Mouse (Mus musculus) cerebellum, adult 11 months (tissue): ENCODE results near the gene Pex7.

Source experiments
- DNase-seq: peaks from one replicate; pipeline ENCODE4 v3.0.0; 2022

The Pex7 gene

DNA sequence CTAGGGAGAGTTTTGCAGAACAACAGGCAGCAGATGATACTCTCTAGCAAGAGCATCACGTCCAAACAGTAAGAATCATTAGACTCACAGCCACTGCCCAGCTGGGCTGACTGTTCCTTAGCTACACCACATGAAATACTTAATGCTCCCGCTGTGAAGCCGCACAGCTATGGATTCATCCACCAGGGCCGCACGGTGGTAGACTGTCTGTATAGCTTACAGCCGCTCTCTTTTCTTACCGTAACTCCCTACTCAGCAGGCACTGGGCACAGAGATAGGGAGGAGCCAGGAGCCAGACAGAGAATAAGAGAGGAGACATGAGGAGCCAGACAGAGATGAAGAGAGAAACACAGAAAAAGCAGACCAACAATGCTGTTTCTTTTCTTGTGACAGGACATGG lies 30.8 kb downstream of the Pex7 start:
- DNase-seq, result no peak

DNA sequence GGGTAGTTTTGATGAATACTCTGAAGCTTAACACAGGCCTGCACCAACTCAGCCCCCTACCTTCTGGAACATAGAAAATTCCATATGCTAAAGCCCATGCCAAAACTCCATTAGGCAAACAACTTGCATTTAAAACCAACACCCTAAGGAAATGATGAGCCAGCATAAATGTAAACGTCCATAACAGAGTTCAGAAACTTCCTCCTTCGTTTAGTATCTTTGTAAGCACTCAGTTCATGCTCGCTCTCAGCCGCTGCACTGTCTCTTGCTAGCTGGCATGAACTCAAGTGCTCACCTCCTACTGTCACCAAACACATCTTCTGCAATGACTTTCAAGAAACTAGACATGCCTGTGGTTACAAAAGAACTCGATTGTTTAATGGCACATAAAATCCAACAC lies 32.1 kb downstream of the Pex7 start:
- DNase-seq, result no peak

DNA sequence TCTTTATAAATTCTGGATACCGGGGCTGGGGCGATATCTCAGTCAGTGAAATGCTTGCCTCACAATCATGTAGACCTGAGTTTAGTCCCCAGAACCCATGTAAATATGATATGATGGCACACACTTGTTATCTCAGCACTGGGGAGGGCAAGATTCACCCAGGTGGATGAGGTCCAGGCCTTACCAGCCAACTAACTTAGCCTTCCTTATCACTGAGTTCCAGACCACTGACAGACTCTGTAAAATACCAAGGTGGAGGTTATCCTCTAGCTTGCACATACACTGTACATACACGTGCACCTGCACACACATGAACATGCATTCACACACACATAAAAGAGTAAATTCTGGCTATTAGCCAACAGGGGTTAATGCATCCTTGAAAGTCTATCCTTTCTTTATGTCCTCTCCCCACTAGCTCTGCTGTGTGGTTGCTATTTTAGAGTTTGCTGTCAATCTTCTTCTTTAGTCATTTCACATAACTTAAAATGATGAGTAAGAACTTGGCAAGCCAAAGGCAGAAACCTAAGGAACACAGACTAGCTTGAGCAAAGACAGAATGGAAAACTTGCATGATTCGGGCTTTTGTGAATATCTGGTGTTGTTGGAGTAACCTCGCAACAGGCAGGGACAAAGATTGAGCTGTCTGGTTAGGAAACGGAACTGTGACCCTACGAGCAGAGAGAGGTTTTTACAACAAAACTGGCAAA lies 51.7 kb downstream of the Pex7 start:
- no peak for DNase-seq

DNA sequence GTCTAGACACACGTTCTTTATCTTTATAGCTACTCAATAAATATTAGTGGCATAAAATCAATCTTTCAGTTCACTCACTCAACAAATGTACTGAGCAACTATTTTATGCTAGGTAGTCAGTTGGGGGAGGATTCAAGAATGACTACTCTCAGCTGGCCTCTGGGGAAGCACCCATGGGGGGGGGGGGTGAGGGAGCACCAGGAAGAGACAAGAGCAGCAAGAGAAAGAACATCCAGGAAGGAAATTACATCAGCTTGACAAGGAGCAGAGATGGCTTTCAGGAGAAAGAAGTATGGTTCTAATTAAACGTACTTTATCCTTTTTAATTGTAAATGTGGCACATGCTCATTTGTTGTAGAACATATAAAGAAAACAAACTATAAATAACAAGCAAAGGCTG lies 53.9 kb downstream of the Pex7 start:
- no peak for DNase-seq

DNA sequence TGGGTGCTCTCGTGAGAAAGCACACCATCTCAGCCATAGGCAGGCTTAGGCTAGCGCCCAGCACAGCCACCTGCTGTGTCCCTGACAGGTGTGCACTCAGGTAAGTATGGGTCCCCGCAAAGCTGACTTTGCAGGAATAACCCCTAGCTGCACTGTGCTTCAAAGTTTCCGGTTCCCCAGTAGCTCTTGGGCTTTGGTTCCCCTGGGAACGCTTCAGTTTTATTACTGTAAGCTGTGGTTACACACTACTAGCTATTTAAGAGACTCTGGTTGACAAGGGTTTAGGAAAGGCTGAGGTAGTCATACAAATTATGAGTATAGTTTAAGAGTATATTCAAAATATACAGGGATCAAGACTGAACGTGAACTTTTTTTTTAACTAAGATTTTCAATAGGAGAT lies 54.7 kb downstream of the Pex7 start:
- DNase-seq, result no peak

DNA sequence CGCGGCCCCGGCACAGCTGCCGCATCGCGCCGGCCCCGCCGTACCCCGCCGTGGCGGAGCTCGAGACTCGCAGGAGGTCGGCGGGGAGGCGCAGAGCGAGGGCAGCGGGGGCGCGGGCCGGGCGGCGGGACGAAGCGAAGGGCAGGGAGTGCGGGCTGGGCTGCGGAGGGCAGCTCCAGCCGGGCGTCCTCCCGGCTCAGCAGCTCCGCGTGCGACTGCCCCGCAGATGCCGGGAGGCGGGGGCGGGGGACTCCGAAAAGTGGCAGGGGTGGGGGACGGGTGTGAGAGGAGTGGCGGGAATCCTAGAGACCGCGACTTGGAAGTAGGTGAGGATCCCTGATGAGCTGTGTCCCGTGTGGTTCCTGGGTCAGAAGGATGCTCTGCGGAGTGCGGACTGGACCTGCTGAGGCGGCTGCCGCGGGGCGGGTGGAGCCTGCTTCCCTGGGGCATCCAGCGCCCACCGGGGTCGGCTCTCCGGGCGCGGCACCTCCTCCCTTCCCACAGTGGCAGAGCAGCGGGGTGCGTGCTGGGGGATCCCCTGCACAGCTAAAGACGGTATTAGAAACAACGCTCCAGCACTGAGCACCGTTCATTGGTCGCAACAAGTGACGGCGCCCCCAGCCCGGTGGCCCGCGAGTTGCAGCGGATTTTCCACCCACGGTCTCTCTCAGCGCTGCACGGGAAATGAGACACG lies 56.3 kb downstream of the Pex7 start, which contains the start of gene Slc35d3:
Slc35d3 (minus strand) TSS at position 462 of the 694 bp plus-strand sequence.
- no peak for DNase-seq

DNA sequence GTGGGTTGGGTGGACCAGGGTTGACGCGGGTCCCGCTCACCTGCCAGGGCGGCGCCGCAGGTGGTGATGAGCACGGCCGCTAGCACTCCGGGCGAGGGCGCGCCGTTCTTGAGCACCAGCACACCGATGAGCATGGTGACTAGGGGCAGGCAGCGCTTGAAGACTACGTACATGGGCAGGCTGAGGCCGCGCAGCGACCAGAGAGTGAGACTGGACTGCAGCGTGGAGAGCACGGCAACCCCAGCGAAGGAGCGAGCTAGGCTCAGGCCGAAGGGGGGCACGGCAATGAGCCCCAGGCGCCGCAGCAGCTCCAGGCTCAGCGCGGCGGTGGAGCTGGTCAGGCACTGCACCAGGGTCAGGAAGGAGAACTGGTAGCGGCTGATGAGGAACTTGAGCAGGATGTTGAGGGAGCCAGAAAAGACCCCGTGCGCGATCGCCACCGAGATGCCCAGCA lies 56.9 kb downstream of the Pex7 start:
- no peak for DNase-seq

DNA sequence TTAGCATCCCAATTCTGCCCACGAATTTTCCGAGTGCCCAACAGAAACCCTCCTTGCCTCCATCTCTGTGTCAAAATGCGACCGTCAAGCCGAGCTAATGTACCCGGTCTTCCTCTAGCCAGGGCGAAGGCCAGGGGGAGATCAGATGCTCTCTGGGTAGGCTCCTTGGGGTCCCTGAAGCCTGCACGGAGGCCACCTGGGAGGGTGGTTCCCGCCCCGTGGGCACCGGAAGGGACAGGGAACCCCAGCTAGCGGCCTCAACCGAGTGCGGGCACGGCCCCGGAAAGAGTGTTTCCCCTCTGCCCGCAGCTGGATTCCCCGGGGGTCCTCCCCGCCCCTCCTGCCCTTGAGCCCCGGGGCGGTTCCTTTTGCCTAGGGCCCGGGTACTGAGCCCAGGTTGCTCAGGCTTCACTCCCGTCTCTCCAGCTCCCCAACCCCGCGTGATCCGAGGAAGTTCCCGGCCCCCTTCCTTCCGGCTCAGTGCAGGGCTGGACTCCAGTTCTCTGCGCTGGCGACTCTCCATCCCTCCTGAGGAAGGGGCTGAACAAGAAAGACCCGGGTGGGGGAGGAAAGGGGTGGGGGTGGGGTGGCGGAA lies 57.6 kb downstream of the Pex7 start:
- DNase-seq, result no peak

DNA sequence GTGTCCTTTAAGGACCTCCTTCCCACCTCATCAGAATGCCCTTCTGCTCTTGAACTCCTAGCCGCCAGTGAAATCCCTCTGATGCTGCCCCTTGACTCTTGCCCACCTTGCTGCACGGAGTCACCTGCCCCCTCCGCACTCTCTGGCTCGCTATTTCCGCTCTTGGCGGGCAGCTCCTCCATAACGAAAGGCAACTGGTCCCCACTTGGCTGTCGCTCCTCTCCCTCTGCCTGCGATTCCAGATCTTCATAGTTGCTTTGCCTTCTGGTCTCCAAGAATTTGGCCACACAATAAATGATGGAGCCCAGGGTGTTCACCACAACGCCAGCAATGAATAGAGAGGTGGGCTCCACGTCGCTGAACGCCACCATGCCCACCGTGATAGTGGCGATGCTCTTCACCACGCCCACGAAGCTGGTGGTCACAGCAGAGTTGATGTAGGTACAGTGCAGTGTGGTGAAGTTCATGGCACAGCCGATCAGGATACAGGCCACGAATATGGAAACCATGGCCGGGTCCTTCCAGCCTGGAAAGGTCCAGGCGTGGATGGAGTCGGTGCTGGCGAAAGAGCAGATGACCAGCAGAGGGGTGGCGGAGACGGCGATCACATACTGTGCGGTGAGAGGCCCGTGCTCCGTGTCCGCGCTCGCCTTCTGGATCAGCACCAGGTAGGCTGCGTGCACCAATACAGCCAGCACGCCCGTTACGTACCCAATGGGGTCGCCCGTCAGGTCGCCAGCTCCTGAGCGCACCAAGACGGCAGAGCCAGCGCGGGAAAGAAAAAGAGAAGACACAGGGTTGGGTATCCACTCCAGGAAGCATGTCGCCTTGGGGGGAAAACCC lies 58.3 kb downstream of the Pex7 start:
- DNase-seq, result no peak

DNA sequence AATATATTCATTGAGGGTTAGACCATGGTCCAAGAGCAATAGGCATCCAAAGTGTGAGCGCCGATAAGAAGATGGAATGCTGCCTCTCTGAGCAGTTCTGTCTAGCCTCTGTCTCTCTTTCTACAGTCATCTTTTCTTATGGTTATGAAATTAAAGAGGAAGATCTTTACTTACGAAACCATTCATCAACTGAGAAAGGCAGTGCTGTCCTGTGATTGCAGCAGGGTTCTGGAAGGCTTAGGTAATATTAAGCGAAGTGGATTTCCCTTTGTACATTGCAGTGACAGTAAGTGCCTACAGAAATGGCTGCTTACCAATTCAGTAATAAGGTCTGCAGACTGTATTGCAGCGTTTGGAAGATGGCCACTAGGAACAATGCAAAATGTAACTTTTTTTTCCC lies 67.7 kb downstream of the Pex7 start:
- no peak for DNase-seq

DNA sequence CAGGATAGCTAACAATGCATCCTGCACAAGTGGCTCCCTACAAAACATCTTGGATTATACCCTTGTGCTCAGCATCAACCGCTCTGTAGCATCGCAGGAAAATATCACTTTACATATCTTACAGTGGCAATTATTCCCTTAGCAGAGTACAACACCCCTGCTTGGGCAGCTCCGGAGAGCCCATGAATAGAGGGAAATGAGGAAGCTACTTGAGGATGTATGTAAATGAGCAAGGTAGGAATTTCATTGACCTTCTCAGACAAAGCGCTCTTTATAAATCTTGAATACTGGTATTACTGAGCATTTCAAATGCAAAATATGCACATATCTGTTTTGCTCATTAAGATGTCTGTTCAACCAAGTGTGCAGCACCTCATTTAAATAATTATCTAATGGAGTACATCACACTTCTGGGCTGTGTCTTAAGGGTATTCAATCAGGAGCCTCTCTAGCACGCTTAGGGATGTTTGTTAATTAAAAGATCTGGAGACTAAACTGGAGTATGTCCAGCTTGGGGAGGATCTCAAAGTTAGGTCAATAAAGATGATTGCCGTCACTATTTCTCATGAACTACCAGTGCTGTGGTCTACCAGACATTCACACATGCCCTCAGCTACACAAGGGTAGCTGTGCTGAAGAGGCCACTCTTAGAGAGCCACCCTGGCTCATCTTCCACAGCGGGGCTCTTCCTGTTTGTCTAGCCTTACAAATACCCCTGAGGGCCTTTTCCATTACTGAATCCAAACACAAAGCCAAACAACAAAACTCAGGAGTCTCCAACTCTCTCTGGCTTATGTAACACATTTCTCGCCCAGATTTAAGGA lies 71.4 kb downstream of the Pex7 start:
- DNase-seq, result no peak

DNA sequence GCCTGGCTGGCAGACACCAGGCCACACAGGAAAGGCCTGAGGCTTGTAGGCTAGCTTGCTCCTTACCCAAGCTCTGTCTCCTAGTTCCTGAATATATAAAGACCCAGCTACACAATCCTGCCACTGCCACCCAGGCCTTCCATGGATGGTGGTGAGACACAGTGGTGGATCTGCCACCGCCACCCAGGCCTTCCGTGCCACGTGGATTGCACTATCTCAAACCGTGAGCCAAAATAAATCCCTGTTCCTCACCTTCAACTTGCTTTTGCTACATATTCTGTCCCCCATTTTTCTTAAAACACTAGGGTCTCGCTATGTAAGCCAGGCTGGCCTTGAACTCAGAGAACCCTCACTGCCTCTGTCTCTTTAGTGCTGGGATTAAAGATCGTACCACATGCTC lies 73.3 kb downstream of the Pex7 start:
- no peak for DNase-seq

DNA sequence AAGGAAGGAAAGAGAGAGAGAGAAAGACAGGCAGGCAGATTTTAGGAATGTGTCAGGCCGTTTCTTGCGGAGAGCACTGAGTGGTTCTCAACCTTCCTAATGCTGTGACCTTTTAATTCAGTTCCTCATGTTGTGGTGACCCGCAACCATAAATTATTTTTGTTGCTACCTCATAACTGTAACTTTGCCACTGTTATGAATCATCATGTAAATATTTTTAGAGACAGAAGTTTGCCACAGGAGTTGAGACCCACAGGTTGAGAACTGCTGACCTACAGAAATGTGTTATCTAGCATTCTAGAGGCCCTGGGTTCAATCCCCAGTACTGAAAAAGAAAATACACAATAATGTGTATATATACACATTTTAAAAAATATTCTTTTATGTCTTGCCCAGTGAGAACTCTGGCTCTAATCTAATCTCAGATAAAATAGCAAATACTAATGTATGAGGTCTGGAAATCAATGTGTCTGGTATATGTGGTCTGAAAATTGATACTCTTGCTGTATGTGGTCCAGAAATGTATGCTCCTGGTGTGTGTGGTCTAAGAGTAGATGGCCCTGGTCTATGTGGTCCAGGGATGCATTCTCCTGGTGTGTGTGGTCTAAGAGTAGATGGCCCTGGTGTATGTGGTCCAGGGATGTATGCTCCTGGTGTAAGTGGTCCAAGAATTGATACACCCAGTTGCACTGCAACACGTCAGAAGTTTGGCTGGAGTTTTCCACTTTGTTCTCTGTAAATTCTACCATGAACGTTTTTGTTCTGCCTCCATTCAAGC lies 76.2 kb downstream of the Pex7 start:
- DNase-seq, result no peak

DNA sequence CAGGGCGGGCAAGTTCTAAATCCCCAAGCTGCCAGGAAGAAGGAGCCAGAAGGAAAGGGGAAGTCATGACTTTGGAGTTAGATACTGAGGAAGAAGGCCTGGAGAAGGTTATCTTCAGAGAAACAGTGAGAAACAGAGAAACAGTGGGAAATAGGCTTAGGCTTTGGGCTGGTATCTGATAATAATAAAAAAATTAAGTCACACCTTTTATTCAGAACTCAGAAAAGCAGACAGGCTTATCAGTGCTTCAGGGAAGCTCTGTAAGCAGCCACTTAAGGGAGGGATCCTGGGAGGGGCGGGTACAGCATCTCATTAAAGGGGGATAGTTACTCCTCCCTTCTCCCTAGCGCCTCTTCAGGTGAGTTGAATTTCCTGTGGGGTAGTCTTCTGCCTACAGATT lies 86.5 kb downstream of the Pex7 start:
- DNase-seq, result no peak

DNA sequence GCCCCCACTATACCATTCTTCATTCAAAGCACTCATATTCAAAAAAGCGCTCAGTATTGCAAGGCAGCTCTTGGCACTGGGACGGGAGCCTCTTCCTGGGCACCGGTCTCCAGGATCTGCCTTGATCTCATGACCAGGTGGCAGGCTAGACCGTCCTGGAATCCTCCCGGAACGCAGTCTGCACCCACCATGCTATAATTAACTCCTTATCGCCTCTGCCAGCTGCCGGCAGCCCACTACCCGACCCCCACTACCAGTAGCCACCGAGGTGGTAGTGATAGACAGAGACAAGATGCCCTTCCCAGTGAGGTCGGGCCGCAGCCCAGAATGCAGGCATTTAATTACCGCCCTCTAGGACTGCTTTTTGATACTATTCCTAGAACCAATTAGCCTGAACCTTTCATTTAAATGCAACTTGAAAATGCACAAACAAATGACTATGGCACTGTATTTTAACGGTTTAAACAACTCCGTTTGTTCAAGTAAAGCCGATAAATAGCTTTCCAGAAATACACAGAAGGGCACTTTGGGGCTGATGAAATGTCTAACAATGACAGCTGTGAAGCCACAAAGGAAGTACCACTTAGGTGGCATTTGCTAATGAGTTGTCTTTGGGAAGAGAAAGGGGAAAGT lies 88.7 kb downstream of the Pex7 start:
- no peak for DNase-seq

DNA sequence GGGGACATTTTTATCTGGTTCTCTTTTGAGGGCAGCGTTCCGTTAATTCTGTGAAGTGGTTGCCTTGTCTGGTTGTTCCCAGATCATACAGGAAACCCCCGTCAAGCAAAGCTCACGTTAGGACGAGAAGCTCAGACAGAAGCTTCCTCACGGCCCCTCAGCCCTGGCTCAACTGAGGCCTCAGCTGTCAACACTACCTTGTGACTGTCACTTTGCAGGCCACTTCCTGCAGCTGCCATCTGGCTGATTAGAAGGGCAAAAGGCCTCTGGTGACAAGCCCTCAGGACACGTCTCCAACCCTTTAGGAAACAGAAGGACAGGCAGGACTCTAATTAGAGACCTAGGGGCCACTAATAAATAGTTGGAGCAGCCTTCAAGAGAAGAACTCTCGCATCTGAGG lies 92.1 kb downstream of the Pex7 start:
- no peak for DNase-seq

DNA sequence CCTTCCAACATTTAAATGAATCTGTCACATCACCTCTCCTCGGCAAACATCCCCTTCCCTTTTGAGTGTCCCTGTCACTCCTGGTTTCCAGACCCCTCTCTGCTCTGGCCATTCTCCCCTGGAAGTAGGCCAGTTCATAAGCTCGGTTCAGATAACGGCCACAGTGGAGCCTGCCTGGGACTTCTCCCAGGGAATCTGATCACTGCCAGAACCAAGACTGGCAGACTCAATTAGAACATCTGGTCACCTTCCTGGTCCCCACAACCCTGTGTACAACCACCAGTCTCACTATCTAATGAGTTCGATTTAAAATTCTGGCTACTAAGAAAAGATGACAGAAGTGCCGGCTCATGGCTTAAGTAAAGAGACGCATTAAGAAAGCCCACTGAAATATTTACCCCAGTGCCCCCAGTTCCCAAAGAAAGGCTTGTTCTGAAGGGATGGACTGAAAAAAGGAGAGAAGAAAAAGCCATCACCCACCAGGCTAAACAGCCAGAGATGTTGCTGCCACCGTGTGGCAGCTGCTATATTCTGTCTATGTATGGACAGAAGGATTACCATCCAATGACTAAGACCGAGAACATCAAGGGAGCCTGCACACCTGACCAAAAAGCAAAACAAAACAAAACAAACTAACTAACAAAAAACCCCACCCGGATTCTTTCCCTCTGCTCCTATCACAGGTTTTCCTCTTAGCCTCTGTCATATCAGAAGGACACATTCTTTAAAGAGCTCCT lies 95.9 kb downstream of the Pex7 start:
- DNase-seq, result peak; percentile 6

DNA sequence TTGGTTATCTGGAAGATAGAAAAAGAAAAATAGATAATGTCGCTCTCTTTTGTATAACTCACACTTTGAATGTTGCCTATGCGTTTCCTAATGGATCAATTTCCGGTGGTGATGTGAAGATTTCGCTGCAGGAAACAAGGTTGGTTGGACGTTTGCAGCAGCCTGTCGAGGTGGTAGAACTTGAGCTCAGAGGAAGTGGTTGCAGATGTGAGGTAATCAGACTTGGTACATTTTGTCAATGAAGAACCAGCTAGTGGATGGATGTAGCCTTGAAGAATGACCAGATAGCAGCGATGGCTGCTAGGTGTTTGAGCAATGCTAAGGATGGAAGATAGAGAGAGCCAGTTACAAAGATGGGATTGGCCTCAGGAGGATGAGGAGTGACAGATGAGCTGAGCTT lies 102.7 kb downstream of the Pex7 start:
- DNase-seq, result no peak
